Mouse (Mus musculus): ENCODE results near the gene Cpn1. TPM values are rescaled to one million over a fixed set of nuclear protein-coding genes. Genes with fewer than 3 reads are reported as not detected.

Gene Cpn1
- polyA plus RNA-seq, 1 experiment = not detected

DNA sequence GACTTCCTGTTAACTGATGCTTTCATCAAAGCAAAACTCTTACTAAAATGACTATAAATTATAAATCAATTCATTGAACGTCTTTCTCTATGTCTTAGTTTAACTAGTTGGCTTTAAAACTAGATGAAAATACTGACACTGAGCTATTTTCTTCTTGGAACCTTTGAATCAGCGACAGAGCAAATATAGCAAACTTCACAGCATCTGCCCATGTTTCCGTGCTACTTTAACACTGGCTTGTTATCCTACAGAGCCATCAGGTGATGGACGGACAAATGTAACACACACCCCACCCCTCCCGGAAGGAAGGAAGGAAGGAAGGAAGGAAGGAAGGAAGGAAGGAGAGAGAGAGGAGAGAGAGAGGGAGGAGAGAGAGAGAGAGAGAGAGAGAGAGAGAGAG, 58.4 kb downstream of the Cpn1 start:
- H3K4me3 ChIP-seq (replicated peaks; ENCODE audit: control insufficient read depth, low read depth, low read length) = no peak overlapping the region
- H3K4me1 ChIP-seq (ENCODE audit: control insufficient read depth, insufficient read depth, low read length) = no peaks in the 10 kb centered on the region; the same call in 1 of the 2 replicates
- TF ChIP-seq CTCF (IDR thresholded peaks at IDR 0.05; ENCODE audit: control insufficient read depth, insufficient read depth, low read length) (no peak), POLR2A (IDR thresholded peaks at IDR 0.05; ENCODE audit: borderline replicate concordance, control insufficient read depth, low read depth, low read length) (no peak)
- WGBS = 53% methylated on average over 5 of the region's 5 CpGs
- no peak overlapping the region for H3K27ac ChIP-seq (ENCODE audit: control insufficient read depth, insufficient read depth, low read depth, low read length, poor library complexity)

DNA sequence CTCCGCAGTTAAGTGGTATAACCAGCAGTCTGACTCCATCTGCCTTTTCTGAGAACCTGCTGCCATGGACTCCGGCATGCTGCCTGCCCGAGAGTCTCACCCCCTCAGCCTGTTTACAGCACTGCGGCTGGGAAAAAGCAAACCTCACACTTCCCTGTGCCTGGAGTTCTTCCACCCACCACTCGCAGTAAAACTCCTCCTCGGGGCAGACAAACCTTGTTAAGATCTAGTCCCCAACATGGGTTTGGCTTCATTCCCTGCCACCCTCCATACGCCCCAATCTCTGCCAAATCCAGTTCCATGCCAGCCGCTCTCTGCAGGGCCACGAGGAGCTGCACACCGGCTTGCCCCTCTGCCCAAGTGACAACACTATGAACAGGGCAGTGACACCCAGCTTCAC, 59.3 kb downstream of the Cpn1 start:
- H3K4me1 ChIP-seq (ENCODE audit: control insufficient read depth, insufficient read depth, low read length) = no peaks in the 10 kb centered on the region; the same call in 1 of the 2 replicates
- H3K27ac ChIP-seq (ENCODE audit: control insufficient read depth, insufficient read depth, low read depth, low read length, poor library complexity) = peak overlapping the region; percentile 3; the same call in 1 of the 2 replicates
- H3K4me3 ChIP-seq (replicated peaks; ENCODE audit: control insufficient read depth, low read depth, low read length) = no peak overlapping the region
- WGBS = 53% methylated on average over 10 of the region's 10 CpGs
- TF ChIP-seq CTCF (IDR thresholded peaks at IDR 0.05; ENCODE audit: control insufficient read depth, insufficient read depth, low read length) (no peak), POLR2A (IDR thresholded peaks at IDR 0.05; ENCODE audit: borderline replicate concordance, control insufficient read depth, low read depth, low read length) (no peak)

- no peak overlapping the region for H3K4me3 ChIP-seq (replicated peaks; ENCODE audit: control insufficient read depth, low read depth, low read length)
- H3K27ac ChIP-seq (ENCODE audit: control insufficient read depth, insufficient read depth, low read depth, low read length, poor library complexity) = no peak overlapping the region
- 35% methylated on average over 10 of the region's 10 CpGs for WGBS
- no peaks in the 10 kb centered on the region; the same call in 1 of the 2 replicates for H3K4me1 ChIP-seq (ENCODE audit: control insufficient read depth, insufficient read depth, low read length)
- TF ChIP-seq CTCF (IDR thresholded peaks at IDR 0.05; ENCODE audit: control insufficient read depth, insufficient read depth, low read length) (no peak), POLR2A (IDR thresholded peaks at IDR 0.05; ENCODE audit: borderline replicate concordance, control insufficient read depth, low read depth, low read length) (no peak)
These were observed 60.0 kb downstream of the Cpn1 start for GRCm38 (mm10) chr19:43926141-43926987.

GRCm38 (mm10) chr19:43924361-43924760, 62.0 kb downstream of the Cpn1 start:
- no peak for TF ChIP-seq POLR2A (IDR thresholded peaks at IDR 0.05; ENCODE audit: borderline replicate concordance, control insufficient read depth, low read depth, low read length)
- no peak for TF ChIP-seq CTCF (IDR thresholded peaks at IDR 0.05; ENCODE audit: control insufficient read depth, insufficient read depth, low read length)
- H3K4me3 ChIP-seq (replicated peaks; ENCODE audit: control insufficient read depth, low read depth, low read length) = no peak overlapping the region
- no peaks in the 10 kb centered on the region; the same call in 1 of the 2 replicates for H3K4me1 ChIP-seq (ENCODE audit: control insufficient read depth, insufficient read depth, low read length)
- H3K27ac ChIP-seq (ENCODE audit: control insufficient read depth, insufficient read depth, low read depth, low read length, poor library complexity) = no peak overlapping the region
- 70% methylated on average over 8 of the region's 8 CpGs for WGBS

DNA sequence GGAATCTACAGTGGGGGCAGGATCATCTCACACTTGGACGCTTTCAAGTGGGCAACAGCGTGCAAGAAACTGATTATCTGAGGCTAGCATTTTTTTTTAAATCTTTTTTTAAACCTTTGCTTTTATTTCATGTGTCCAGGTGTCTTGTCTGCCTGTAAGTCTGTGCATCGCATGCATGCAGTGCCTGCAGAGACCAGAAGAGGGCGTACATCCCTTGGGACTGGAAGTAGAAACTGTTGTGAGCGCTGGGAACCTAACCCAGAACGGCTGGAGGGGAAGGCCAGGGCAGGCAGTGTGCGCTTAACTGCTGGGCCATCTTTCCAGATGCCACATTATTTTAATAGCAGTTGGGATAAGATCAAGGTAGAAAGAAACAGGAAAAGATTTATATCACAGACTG, 63.4 kb downstream of the Cpn1 start:
- H3K4me3 ChIP-seq (replicated peaks; ENCODE audit: control insufficient read depth, low read depth, low read length) = no peak overlapping the region
- no peaks in the 10 kb centered on the region; the same call in 1 of the 2 replicates for H3K4me1 ChIP-seq (ENCODE audit: control insufficient read depth, insufficient read depth, low read length)
- H3K27ac ChIP-seq (ENCODE audit: control insufficient read depth, insufficient read depth, low read depth, low read length, poor library complexity) = no peak overlapping the region
- WGBS = 93% methylated on average over 7 of the region's 7 CpGs
- no peak for TF ChIP-seq POLR2A (IDR thresholded peaks at IDR 0.05; ENCODE audit: borderline replicate concordance, control insufficient read depth, low read depth, low read length)

DNA sequence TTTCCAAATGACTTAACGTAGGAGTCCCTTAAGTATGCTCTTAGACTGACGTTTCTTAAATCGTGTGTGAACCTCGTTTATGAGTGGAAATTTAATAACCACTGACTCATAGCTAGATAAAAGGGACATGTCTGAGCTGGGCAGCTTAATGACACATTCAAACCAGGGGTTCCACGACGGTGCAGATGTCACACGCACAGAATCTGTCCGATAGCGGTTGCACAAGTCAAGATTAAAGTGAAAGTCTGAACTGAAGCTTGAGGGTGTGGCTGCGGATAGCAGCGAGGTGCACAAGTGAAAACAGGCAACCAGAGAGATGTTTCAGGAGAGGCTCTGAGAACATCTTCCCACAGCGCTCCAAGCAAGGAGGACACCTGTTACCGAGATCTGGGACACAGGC, 64.9 kb downstream of the Cpn1 start:
- Histone ChIP-seq H3K4me3 (replicated peaks; ENCODE audit: control insufficient read depth, low read depth, low read length) (peak overlapping the region; percentile 61), H3K4me1 (ENCODE audit: control insufficient read depth, insufficient read depth, low read length) (no peaks in the 10 kb centered on the region; the same call in 1 of the 2 replicates), H3K27ac (ENCODE audit: control insufficient read depth, insufficient read depth, low read depth, low read length, poor library complexity) (no peak overlapping the region)
- 36% methylated on average over 13 of the region's 13 CpGs for WGBS
- TF ChIP-seq POLR2A (IDR thresholded peaks at IDR 0.05; ENCODE audit: borderline replicate concordance, control insufficient read depth, low read depth, low read length) (no peak), CTCF (IDR thresholded peaks at IDR 0.05; ENCODE audit: control insufficient read depth, insufficient read depth, low read length) (no peak)

DNA sequence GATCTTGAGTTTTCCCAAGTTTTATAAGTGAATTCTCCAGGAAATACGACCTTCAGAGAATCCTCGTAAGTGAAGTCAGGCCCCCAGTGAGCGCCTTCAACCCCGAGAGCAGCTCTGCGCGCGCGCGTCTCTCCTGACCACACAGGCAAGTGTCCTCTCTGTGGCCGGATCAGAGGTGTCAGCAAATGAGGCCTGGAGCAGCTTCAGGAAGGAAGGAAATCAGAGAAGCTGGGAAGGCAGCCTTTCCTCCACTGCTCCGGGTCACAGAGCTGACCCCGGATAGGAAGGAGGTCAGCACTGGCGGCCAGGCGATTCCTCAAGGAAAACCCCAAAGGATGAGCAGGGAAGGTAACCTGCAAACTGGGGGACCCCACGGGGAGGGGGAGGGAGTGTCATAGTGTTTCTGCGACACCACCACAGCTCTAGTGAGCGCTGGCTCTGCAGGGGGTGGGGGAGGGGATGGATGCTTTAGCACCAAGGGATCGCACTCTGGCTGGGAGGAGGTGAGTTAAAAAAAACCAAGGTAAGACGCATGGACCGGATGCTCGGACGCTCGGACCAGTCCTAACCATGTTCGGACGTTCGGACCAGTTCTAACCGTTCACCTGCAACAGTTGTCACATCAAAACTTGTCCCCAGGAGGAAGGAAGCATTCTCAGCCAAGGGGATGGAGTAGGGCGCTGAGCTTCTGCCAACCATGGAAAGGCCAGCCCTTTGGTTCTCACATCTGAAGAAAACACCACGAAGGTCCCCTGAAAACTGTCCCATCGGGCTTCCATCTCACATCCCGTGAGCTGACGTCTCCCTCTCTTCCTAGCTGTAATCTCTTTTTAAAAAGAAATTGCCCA, 65.7 kb downstream of the Cpn1 start:
- H3K4me3 ChIP-seq (replicated peaks; ENCODE audit: control insufficient read depth, low read depth, low read length) = peak overlapping the region; percentile 4
- H3K27ac ChIP-seq (ENCODE audit: control insufficient read depth, insufficient read depth, low read depth, low read length, poor library complexity) = 0 out of 2 replicates have a peak overlapping the region, but pooled peaks have one; percentile 17
- 57% methylated on average over 32 of the region's 32 CpGs for WGBS
- TF ChIP-seq POLR2A (IDR thresholded peaks at IDR 0.05; ENCODE audit: borderline replicate concordance, control insufficient read depth, low read depth, low read length) (no peak), CTCF (IDR thresholded peaks at IDR 0.05; ENCODE audit: control insufficient read depth, insufficient read depth, low read length) (no peak)
- H3K4me1 ChIP-seq (ENCODE audit: control insufficient read depth, insufficient read depth, low read length) = no peaks in the 10 kb centered on the region

GRCm38 (mm10) chr19:43919841-43920240, 66.5 kb downstream of the Cpn1 start:
- no peak overlapping the region for H3K4me3 ChIP-seq (replicated peaks; ENCODE audit: control insufficient read depth, low read depth, low read length)
- 73% methylated on average over 4 of the region's 4 CpGs for WGBS
- no peak overlapping the region for H3K27ac ChIP-seq (ENCODE audit: control insufficient read depth, insufficient read depth, low read depth, low read length, poor library complexity)
- no peaks in the 10 kb centered on the region; the same call in 1 of the 2 replicates for H3K4me1 ChIP-seq (ENCODE audit: control insufficient read depth, insufficient read depth, low read length)
- TF ChIP-seq CTCF (IDR thresholded peaks at IDR 0.05; ENCODE audit: control insufficient read depth, insufficient read depth, low read length) = no peak
- TF ChIP-seq POLR2A (IDR thresholded peaks at IDR 0.05; ENCODE audit: borderline replicate concordance, control insufficient read depth, low read depth, low read length) = no peak
